Mouse (Mus musculus) heart, adult 2 months (tissue): ENCODE data around the gene Bub1b.

Experiments
- EP300 ChIP-seq: fragments of 200-500 bp; IDR thresholded peaks from 2 replicates; pipeline ENCODE4 v1.6.1; 2011; ENCODE audit warnings: low read depth, low read length, control low read depth; ENCODE audit not compliant: insufficient read depth
- POLR2A ChIP-seq: fragments of 200-500 bp; IDR thresholded peaks from 2 replicates; pipeline ENCODE4 v1.6.1; 2011; ENCODE audit warnings: mild to moderate bottlenecking, low read depth, low read length, control low read depth; ENCODE audit not compliant: insufficient read depth

- TF ChIP-seq POLR2A = no peak
- no peak for TF ChIP-seq EP300
These were observed 27.1 kb upstream of the Bub1b start for GRCm38 (mm10) chr2:118570939-118571338.
